Mouse (Mus musculus): ENCODE results near the gene Glrx2. TPM values are rescaled to one million over a fixed set of nuclear protein-coding genes. Genes with fewer than 3 reads are reported as not detected.
"Not testable (repeated sequence)": the region's sequence is repeated elsewhere in the genome, so short reads cannot be mapped to it uniquely, and the experiment has no call there.

Gene Glrx2
- polyA plus RNA-seq (2017; shearing (Covaris generic)), result 10 to 100 TPM; 38.7 to 54.4 (median 40.4) TPM

DNA sequence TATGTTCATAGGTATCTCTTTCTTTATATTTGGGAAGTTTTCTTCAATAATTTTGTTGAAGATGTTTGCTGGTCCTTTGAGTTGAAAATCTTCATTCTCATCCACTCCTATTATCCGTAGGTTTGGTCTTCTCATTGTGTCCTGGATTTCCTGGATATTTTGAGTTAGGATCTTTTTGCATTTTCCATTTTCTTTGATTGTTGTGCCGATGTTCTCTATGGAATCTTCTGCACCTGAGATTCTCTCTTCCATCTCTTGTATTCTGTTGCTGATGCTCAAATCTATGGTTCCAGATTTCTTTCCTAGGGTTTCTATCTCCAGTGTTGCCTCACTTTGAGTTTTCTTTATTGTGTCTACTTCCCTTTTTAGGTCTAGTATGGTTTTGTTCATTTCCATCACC lies at the start of gene Glrx2:
Gene Glrx2, plus strand, starts transcription at position 301 of the 400 bp plus-strand sequence.
- not testable (repeated sequence) for ATAC-seq

GRCm38 (mm10) chr1:143675734-143676361 lies 40.3 kb upstream of the Glrx2 start:
- no peak for ATAC-seq

GRCm38 (mm10) chr1:143681108-143681507 lies 35.0 kb upstream of the Glrx2 start:
- ATAC-seq, result no peak

DNA sequence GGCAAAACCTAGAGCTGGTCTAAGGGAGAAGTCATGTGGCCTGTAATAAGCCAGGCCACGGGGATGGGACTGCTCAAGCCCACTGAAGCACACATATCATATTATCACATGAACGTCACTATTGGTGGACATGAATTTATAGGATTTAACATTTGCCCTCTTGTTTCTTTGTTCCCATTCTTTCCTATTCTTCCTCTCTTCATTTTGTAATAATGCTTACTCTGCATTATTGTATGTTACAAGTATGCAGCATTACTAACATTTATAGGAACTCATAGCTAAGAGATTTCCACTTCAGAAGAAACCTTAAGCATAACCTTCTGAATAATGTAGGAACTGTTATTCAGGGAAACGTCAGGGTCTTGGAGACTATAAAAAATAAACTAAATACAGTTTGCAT lies 31.3 kb upstream of the Glrx2 start:
- no peak for ATAC-seq

GRCm38 (mm10) chr1:143701736-143702135 lies 14.4 kb upstream of the Glrx2 start:
- no peak for ATAC-seq

- ATAC-seq, result peak; percentile 18
These were observed 13.9 kb upstream of the Glrx2 start for GRCm38 (mm10) chr1:143702141-143702740.

GRCm38 (mm10) chr1:143702741-143703262 lies 13.3 kb upstream of the Glrx2 start, which contains the start of gene Cdc73:
Cdc73 (minus strand) TSS chr1:143702893.
- ATAC-seq, result peak; percentile 92

- no peak for ATAC-seq
These were observed 9.1 kb upstream of the Glrx2 start for GRCm38 (mm10) chr1:143707006-143707405.

GRCm38 (mm10) chr1:143708361-143708760 lies 7.8 kb upstream of the Glrx2 start:
- no peak for ATAC-seq

DNA sequence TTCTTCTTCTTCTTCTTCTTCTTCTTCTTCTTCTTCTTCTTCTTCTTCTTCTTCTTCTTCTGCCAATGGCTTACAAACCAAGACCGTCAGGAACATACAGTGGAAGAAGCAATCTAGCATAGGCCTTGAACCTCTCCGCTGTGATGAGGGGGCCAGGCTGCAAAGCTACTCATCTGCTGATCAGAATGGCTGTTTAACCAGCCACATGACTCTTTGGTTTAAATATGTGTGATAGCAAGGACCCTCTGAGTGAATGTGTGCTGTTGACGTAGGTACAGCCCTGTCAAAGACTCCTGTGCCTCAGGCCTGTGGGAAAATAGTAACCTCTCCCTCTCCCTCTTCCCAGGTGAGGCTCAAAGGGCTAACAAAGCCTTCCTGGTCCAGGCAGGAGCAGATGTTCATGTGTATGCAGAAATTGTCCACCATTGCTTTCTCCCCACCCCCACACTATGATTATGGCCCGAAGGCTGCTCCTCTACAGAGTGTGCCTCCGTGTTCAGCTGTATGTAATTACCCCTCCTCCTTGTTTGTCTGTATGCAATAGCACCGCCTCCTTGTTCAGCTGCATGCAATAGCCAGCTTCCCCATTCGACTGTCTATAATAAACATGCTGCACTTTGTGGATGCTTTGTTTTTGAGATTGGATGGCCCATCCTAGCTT lies 6.0 kb upstream of the Glrx2 start:
- ATAC-seq, result no peak

DNA sequence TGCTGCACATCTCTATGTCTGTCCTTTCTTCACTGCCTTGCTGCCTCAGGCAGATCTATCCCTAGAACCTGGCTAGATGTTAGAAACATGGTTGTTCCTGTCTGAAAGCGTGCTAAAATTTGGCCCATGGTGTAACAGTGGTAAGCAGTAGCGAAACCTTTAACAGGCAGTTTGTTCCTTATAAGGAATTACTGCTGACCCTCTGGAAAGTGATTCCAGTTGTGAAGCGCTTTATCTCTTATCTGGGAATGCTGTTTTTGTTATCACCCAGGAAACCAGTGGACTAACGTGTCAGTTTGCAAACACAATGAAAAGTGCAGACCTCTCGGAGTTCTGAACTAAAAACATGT lies 5.5 kb upstream of the Glrx2 start:
- no peak for ATAC-seq

DNA sequence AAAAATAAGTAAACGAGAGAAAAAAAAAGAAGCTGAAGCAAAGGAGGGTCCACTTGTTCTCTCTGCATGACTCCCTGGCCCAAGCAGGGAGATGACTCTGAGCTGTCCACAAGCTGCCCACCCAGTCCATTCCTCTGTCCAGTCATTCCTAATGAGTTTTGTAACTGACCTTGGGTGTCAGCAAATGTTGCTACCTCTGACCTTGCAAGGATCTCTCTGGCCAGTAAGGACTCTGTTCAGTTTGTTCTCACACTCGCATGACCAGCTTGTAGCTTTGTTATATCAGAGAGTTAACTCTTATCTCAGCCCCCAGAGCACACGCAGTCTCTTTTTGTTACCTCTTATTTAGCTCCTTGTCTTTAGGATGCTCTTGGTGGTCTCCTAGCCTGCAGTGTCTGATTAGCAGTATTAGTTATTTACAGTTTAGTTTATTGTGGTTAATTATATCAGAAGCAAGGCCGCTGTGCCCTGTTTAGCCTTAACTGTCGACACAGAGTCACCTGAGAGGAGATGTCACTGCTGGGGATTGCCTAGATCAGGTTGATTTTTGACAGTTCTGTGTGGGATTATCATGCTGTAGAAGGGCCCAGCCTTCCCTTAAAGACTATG lies 8.4 kb downstream of the Glrx2 start:
- no peak for ATAC-seq

- ATAC-seq, result no peak
These were observed 11.7 kb downstream of the Glrx2 start for GRCm38 (mm10) chr1:143727701-143728445.

DNA sequence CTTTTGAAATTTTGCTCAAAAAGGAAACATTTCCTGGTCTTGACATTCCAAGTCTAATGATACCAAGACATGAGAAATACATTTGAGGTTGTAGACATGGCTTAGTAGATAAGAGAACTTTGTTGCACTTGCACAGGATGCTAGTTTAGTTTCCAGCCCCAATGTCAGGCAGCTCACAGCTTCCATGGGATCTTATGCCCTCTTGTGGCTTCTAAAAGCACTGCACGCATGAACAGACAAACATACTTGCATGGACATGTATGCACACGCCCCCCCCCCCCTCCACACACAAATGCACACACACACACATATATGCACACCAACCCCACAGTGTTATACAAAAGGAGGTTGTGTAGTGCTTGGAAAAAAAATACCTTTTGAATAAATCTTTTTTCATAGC lies 14.8 kb downstream of the Glrx2 start:
- peak; percentile 70 for ATAC-seq

DNA sequence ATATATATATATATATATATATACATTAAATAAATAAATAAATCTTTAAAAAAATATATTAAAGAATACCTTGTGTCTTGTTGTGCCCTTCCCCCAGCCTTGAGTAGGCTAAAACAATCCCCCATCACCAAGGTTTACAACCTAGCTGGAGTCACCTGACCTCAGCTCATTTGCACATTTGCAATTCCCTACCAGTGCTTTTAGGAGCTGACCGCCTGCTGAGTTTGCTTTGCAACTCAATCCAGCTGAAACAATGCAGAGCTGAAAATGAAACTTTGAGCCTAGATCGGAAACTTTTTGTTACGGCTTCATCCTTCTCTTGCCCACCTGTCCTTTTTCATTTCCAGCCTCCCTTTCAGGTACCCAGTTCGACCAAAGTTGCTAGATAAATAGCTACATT lies 15.6 kb downstream of the Glrx2 start:
- no peak for ATAC-seq

- ATAC-seq, result no peak
These were observed 17.8 kb downstream of the Glrx2 start for GRCm38 (mm10) chr1:143733914-143734410.

DNA sequence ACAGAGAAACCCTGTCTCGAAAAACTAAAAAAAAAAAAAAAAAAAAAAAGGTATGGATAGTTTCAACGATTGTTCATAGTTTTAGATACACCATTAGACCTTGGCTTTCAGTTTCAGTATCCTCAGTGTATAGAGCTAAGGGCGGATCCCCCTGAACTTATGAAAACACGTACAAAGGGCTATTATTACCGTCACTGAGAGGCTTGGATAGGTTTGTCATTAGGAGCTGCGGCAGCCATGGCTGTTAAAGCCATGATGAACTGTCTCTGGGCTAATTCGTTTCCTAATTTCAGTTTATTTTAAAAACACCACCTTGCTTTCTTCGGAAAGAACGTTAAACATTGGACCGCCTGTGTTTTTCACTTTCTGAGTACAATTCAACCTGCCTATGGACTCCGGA lies 22.7 kb downstream of the Glrx2 start:
- ATAC-seq, result peak; percentile 41

GRCm38 (mm10) chr1:143739361-143740350 lies 23.5 kb downstream of the Glrx2 start:
- peak; percentile 84 for ATAC-seq

GRCm38 (mm10) chr1:143740581-143740980 lies 24.4 kb downstream of the Glrx2 start:
- ATAC-seq, result no peak

GRCm38 (mm10) chr1:143741331-143741730 lies 25.2 kb downstream of the Glrx2 start:
- no peak for ATAC-seq

DNA sequence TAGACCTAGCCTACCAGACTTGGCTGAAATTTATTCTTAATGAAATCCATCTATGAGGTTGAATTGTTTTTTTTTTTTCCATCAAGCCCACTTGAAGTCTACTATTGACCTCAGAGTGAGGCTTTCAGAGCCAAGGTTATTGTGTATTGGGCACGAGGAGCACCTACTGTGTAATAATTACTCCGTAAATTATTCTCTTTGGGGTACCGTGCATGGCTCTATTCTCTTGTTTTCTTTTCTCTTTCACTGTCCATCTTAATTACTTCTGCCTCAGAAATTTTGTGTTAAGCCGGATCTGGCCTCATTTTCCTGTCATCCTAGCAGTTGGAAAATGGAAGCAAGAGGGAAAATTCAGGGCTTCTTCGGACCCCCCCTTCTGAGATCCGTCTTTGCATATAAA lies 26.0 kb downstream of the Glrx2 start:
- ATAC-seq, result no peak
